Mouse (Mus musculus) CH12.LX (cell line): Measurements from ENCODE around the gene Dlx3. TPM values are rescaled to one million over a fixed set of nuclear protein-coding genes. Genes with fewer than 3 reads are reported as not detected.

Source experiments
- DNase-seq: peaks from one replicate; pipeline ENCODE4 v3.0.0-alpha.2; 2013; ENCODE audit errors: extremely low read depth
- H3K27ac ChIP-seq: 2 replicates; pipeline ENCODE4 v1.5.1; 2012; ENCODE audit warnings: low read depth, mild to moderate bottlenecking, control low read depth, moderate library complexity; ENCODE audit not compliant: insufficient read depth
- H3K27me3 ChIP-seq: replicated peaks from 2 replicates; pipeline ENCODE3; 2012; ENCODE audit warnings: inconsistent platforms
- H3K36me3 ChIP-seq, 2 experiments: replicated peaks in 1 of 2; 2 replicates each; pipeline versions ENCODE3 to v1.6.1; 2012; ENCODE audit warnings: inconsistent platforms in 1 of 2, low read length in 1 of 2, mild to moderate bottlenecking in 1 of 2, mixed read lengths in 1 of 2, moderate library complexity in 1 of 2; ENCODE audit not compliant: control insufficient read depth in 1 of 2, insufficient read depth in 1 of 2
- H3K4me1 ChIP-seq, 2 experiments: 2 replicates each; pipeline ENCODE4 v1.6.1; 2012; ENCODE audit warnings: inconsistent platforms in 1 of 2, moderate library complexity in 1 of 2; ENCODE audit not compliant: insufficient read depth in 2 of 2, control insufficient read depth in 1 of 2
- H3K4me2 ChIP-seq: 2 replicates; pipeline ENCODE4 v1.6.1; 2012; ENCODE audit warnings: low read depth, mild to moderate bottlenecking, control low read depth; ENCODE audit not compliant: poor library complexity, insufficient read depth, severe bottlenecking
- H3K4me3 ChIP-seq, 3 experiments: fragments of 150-350 bp in 1 of 3; sonication (generic) in 1 of 3; replicated peaks in 1 of 3; 2 replicates each; pipeline versions ENCODE3 to v1.5.1; 2011 to 2012; ENCODE audit warnings: low read depth in 2 of 3, low read length in 2 of 3, mild to moderate bottlenecking in 2 of 3, moderate library complexity in 2 of 3, control low read depth in 1 of 3, improper control_type of control experiment in 1 of 3, inconsistent platforms in 1 of 3, mixed read lengths in 1 of 3; ENCODE audit not compliant: poor library complexity in 1 of 3
- H3K79me2 ChIP-seq: replicated peaks from 2 replicates; pipeline ENCODE4 v1.6.1; 2012; ENCODE audit warnings: mild to moderate bottlenecking, moderate library complexity; ENCODE audit not compliant: control insufficient read depth, poor library complexity, insufficient read depth, severe bottlenecking; ENCODE audit errors: extremely low read depth
- H3K9ac ChIP-seq: 2 replicates; pipeline ENCODE4 v1.6.1; 2012; ENCODE audit warnings: low read depth, mild to moderate bottlenecking, control low read depth, moderate library complexity; ENCODE audit not compliant: insufficient read depth
- H3K9me3 ChIP-seq: replicated peaks from 2 replicates; pipeline ENCODE3; 2012; ENCODE audit warnings: low read length, inconsistent platforms, mixed read lengths
- BHLHE40 ChIP-seq: IDR thresholded peaks from 2 replicates; pipeline ENCODE4 v1.6.1; 2011; ENCODE audit warnings: mild to moderate bottlenecking, low read depth, low read length, improper control_type of control experiment
- CHD2 ChIP-seq: IDR thresholded peaks from 2 replicates; pipeline ENCODE4 v1.6.1; 2011; ENCODE audit warnings: low read length, improper control_type of control experiment
- CTCF ChIP-seq, 2 experiments: IDR thresholded peaks in 1 of 2; conservative IDR thresholded peaks in 1 of 2; 2 replicates each; pipeline ENCODE4 v1.5.1; 2011 to 2012; ENCODE audit warnings: low read depth in 2 of 2, low read length in 2 of 2, improper control_type of control experiment in 1 of 2, inconsistent platforms in 1 of 2, mild to moderate bottlenecking in 1 of 2, moderate library complexity in 1 of 2
- E2F4 ChIP-seq: IDR thresholded peaks from 2 replicates; pipeline ENCODE4 v1.6.1; 2011; ENCODE audit warnings: low read depth, low read length, improper control_type of control experiment; ENCODE audit not compliant: insufficient replicate concordance
- EP300 ChIP-seq: IDR thresholded peaks from 2 replicates; pipeline ENCODE4 v1.6.1; 2011; ENCODE audit warnings: low read length, improper control_type of control experiment
- ETS1 ChIP-seq: conservative IDR thresholded peaks from 2 replicates; pipeline ENCODE4 v1.6.1; 2012; ENCODE audit warnings: low read depth, mild to moderate bottlenecking, inconsistent platforms, low read length, improper control_type of control experiment, moderate library complexity
- GABPA ChIP-seq: IDR thresholded peaks from 2 replicates; pipeline ENCODE4 v1.6.1; 2012; ENCODE audit warnings: low read depth, low read length, improper control_type of control experiment, inconsistent platforms; ENCODE audit not compliant: insufficient replicate concordance
- IRF4 ChIP-seq: IDR thresholded peaks from 2 replicates; pipeline ENCODE4 v1.6.1; 2014; ENCODE audit warnings: low read depth, mild to moderate bottlenecking, inconsistent platforms, low read length, improper control_type of control experiment
- JUN ChIP-seq: IDR thresholded peaks from 2 replicates; pipeline ENCODE4 v1.6.1; 2011; ENCODE audit warnings: low read depth, mild to moderate bottlenecking, low read length, improper control_type of control experiment, moderate library complexity; ENCODE audit not compliant: insufficient read depth
- MAX ChIP-seq: IDR thresholded peaks from 2 replicates; pipeline ENCODE4 v1.6.1; 2011; ENCODE audit warnings: low read length, improper control_type of control experiment
- MAZ ChIP-seq: IDR thresholded peaks from 2 replicates; pipeline ENCODE4 v1.6.1; 2012; ENCODE audit warnings: low read depth, mild to moderate bottlenecking, inconsistent platforms, low read length, improper control_type of control experiment, moderate library complexity
- MEF2A ChIP-seq: IDR thresholded peaks from 2 replicates; pipeline ENCODE4 v1.6.1; 2014; ENCODE audit warnings: low read depth, mild to moderate bottlenecking, inconsistent platforms, low read length, improper control_type of control experiment, borderline replicate concordance
- MYC ChIP-seq: IDR thresholded peaks from 2 replicates; pipeline ENCODE4 v1.6.1; 2011; ENCODE audit warnings: low read depth, mild to moderate bottlenecking, improper control_type of control experiment, low read length
- NRF1 ChIP-seq: IDR thresholded peaks from 2 replicates; pipeline ENCODE4 v1.6.1; 2014; ENCODE audit warnings: low read depth, mild to moderate bottlenecking, inconsistent platforms, low read length, improper control_type of control experiment, moderate library complexity
- POLR2A ChIP-seq: IDR thresholded peaks from 2 replicates; pipeline ENCODE4 v1.6.1; 2011; ENCODE audit warnings: low read depth, mild to moderate bottlenecking, improper control_type of control experiment, low read length
- RAD21 ChIP-seq: IDR thresholded peaks from 2 replicates; pipeline ENCODE4 v1.6.1; 2011; ENCODE audit warnings: low read depth, mild to moderate bottlenecking, low read length, improper control_type of control experiment, moderate library complexity
- SIN3A ChIP-seq: IDR thresholded peaks from 2 replicates; pipeline ENCODE4 v1.6.1; 2012; ENCODE audit warnings: low read length, improper control_type of control experiment, inconsistent platforms
- SMC3 ChIP-seq: IDR thresholded peaks from 2 replicates; pipeline ENCODE4 v1.6.1; 2011; ENCODE audit warnings: low read depth, low read length, improper control_type of control experiment
- TCF12 ChIP-seq: IDR thresholded peaks from 2 replicates; pipeline ENCODE4 v1.6.1; 2014; ENCODE audit warnings: low read depth, mild to moderate bottlenecking, inconsistent platforms, low read length, improper control_type of control experiment
- ZC3H11A ChIP-seq: IDR thresholded peaks from 2 replicates; pipeline ENCODE4 v1.6.1; 2012; ENCODE audit warnings: low read depth, mild to moderate bottlenecking, inconsistent platforms, low read length, improper control_type of control experiment
- ZKSCAN1 ChIP-seq: IDR thresholded peaks from 2 replicates; pipeline ENCODE4 v1.6.1; 2012; ENCODE audit warnings: low read depth, inconsistent platforms, low read length, improper control_type of control experiment, borderline replicate concordance
- dilution Hi-C: fragments of 300-500 bp; cut with MboI; formaldehyde crosslinking; loops from 2 replicates; pipeline ENCODE4 v1.14.3; 2020; ENCODE audit warnings: low sequenced_read_pairs; ENCODE audit not compliant: extremely low pct_unique_long_range_greater_than_20kb, extremely low pct_ligation_motif_present
- in situ Hi-C: fragments of 300-500 bp; cut with MboI; formaldehyde crosslinking; loops from 3 replicates; pipeline ENCODE4 v1.14.3; 2019; ENCODE audit warnings: low sequenced_read_pairs, low pct_ligation_motif_present, low pct_unique_long_range_greater_than_20kb, mixed read lengths
- polyA plus RNA-seq: library from polyadenylated mRNA; unstranded; fragments of >175 nt; gene quantifications from 2 replicates; pipeline ENCODE4 v1.2.1, GENCODE M21; 2012; ENCODE audit warnings: low read depth; ENCODE audit not compliant: insufficient read length
- total RNA-seq, 2 experiments: library from RNA; depleted of rRNA; stranded (reverse); fragments of 300-350 nt in 1 of 2; fragments of >200 nt in 1 of 2; gene quantifications; 2 replicates each; pipeline ENCODE4 v1.2.3; 2012 to 2014

Dlx3 gene
- total and polyA plus RNA-seq, 3 experiments, result 0.08 to 0.55 (median 0.17) TPM

GRCm38 (mm10) chr11:95096608-95097373 lies 23.1 kb upstream of the Dlx3 start (continued):
- TF ChIP-seq JUN, result no peak
- TF ChIP-seq CHD2, result peak; percentile 94
- TF ChIP-seq CTCF (conservative IDR thresholded peaks at IDR 0.05 in 1 of 2, IDR thresholded peaks at IDR 0.05 in 1 of 2; ENCODE audit: low read depth in 2 of 2, low read length in 2 of 2), result no peak
- no peak for TF ChIP-seq RAD21
- peak; percentile 94 for TF ChIP-seq MAZ
- TF ChIP-seq ZKSCAN1, result no peak
- TF ChIP-seq EP300, result peak; percentile 95
- TF ChIP-seq E2F4, result no peak

GRCm38 (mm10) chr11:95097889-95098288 lies 22.0 kb upstream of the Dlx3 start:
- dilution Hi-C loops, result no loop called here
- H3K4me1 ChIP-seq, result peaks cover 53 to 81% of the 10 kb centered on the region in 2 experiments
- no peak for DNase-seq

More at GRCm38 (mm10) chr11:95097889-95098288, 22.0 kb upstream of the Dlx3 start:
- in situ Hi-C loops, result no loop called here
- H3K79me2 ChIP-seq, result no peaks in the 10 kb centered on the region
- peak overlapping the region; percentile 14; the same call in 1 of the 2 replicates for H3K9ac ChIP-seq
- no peaks in the 10 kb centered on the region for H3K27me3 ChIP-seq
- H3K4me3 ChIP-seq, result no peak overlapping the region
- H3K27ac ChIP-seq, result peak overlapping the region; percentile 79
- TF ChIP-seq MAX (peak; percentile 83), SIN3A (no peak), GABPA (no peak), TCF12 (0 out of 2 replicates have a peak, but pooled peaks have one; percentile 40), BHLHE40 (peak; percentile 61), MYC (peak; percentile 70; the same call in 1 of the 2 replicates), ZC3H11A (no peak), CTCF (conservative IDR thresholded peaks at IDR 0.05 in 1 of 2, IDR thresholded peaks at IDR 0.05 in 1 of 2; ENCODE audit: low read depth in 2 of 2, low read length in 2 of 2) (peak in 1 of 2 experiments; percentile 70; a peak in 2 of 4 replicates), MAZ (peak; percentile 61; the same call in 1 of the 2 replicates), POLR2A (no peak), EP300 (peak; percentile 33; the same call in 1 of the 2 replicates), MEF2A (peak; percentile 46; the same call in 1 of the 2 replicates), CHD2 (0 out of 2 replicates have a peak, but pooled peaks have one; percentile 39), ETS1 (peak; percentile 35; the same call in 1 of the 2 replicates), SMC3 (peak; percentile 57), IRF4 (peak; percentile 61; the same call in 1 of the 2 replicates), NRF1 (0 out of 2 replicates have a peak, but pooled peaks have one; percentile 27), RAD21 (peak; percentile 36)
- H3K4me2 ChIP-seq, result no peak overlapping the region; the same call in 1 of the 2 replicates
- H3K36me3 ChIP-seq, result no peaks in the 10 kb centered on the region
- peaks cover 7% of the 10 kb centered on the region for H3K9me3 ChIP-seq
